Mouse (Mus musculus) neural tube, embryonic 13.5 days (tissue): ENCODE data around the gene Ttc7. TPM values are rescaled to one million over a fixed set of nuclear protein-coding genes. Genes with fewer than 3 reads are reported as not detected.
A peak's percentile ranks its signal among the peaks of the same experiment; 100 is the strongest.

Source experiments
- ATAC-seq: fragments of 200-750 bp; cut with Nextera tagmentation; 2 replicates; pipeline ENCODE4 v1.8.0; 2017; ENCODE audit warnings: low read depth, mild to moderate bottlenecking, moderate TSS enrichment, moderate library complexity
- H3K27ac ChIP-seq: fragments of 300-500 bp; sonication (generic); replicated peaks from 2 replicates; pipeline ENCODE4 v1.5.1; 2015; ENCODE audit warnings: moderate library complexity, mild to moderate bottlenecking, inconsistent platforms
- H3K27me3 ChIP-seq: fragments of 300-500 bp; sonication (generic); 2 replicates; pipeline ENCODE4 v1.6.1; 2015; ENCODE audit warnings: mild to moderate bottlenecking, inconsistent platforms
- H3K36me3 ChIP-seq: fragments of 300-500 bp; sonication (generic); 2 replicates; pipeline ENCODE4 v1.6.1; 2015; ENCODE audit warnings: mild to moderate bottlenecking, inconsistent platforms
- H3K4me1 ChIP-seq: fragments of 300-500 bp; sonication (generic); replicated peaks from 2 replicates; pipeline ENCODE4 v1.6.1; 2015; ENCODE audit warnings: inconsistent platforms
- H3K4me2 ChIP-seq: fragments of 300-500 bp; sonication (generic); 2 replicates; pipeline ENCODE4 v1.6.1; 2015; ENCODE audit warnings: inconsistent platforms, mild to moderate bottlenecking, moderate library complexity
- H3K4me3 ChIP-seq: fragments of 300-500 bp; sonication (generic); 2 replicates; pipeline ENCODE4 v1.5.1; 2015; ENCODE audit warnings: mild to moderate bottlenecking, inconsistent platforms
- H3K9ac ChIP-seq: fragments of 300-500 bp; sonication (generic); 2 replicates; pipeline ENCODE4 v1.6.1; 2015; ENCODE audit warnings: moderate library complexity, mild to moderate bottlenecking, inconsistent platforms
- H3K9me3 ChIP-seq: fragments of 300-500 bp; sonication (generic); 2 replicates; pipeline ENCODE4 v1.6.1; 2016; ENCODE audit warnings: inconsistent platforms
- WGBS: fragments of 180-500 bp; shearing (Covaris S2); methylation state at CpG from one replicate; pipeline ENCODE4 v1.1.7; 2015; 5-methylcytosine and 5-hydroxymethylcytosine counted together
- polyA plus RNA-seq: library from polyadenylated mRNA; unstranded; fragments of >200 nt; fragmentation: Nextera tagmentation; extraction: Ambion mirVana; gene quantifications from 2 replicates; pipeline ENCODE4 v1.2.1, GENCODE M21; 2015

Ttc7 gene
- polyA plus RNA-seq, 1 experiment from 2014 or later, result 4.9 TPM

- no peak overlapping the region for H3K27ac ChIP-seq
- WGBS, result 71% methylated on average over 8 of the region's 8 CpGs
Observed at GRCm38 (mm10) chr17:87365268-87365667, 82.6 kb downstream of the Ttc7 start.

GRCm38 (mm10) chr17:87366520-87366919, 83.8 kb downstream of the Ttc7 start:
- H3K9me3 ChIP-seq, result no peaks in the 10 kb centered on the region
- no peaks in the 10 kb centered on the region for H3K36me3 ChIP-seq
- no peak overlapping the region for H3K9ac ChIP-seq
- H3K27ac ChIP-seq, result no peak overlapping the region
- no peaks in the 10 kb centered on the region for H3K27me3 ChIP-seq
- no peak for ATAC-seq
- no peak overlapping the region for H3K4me3 ChIP-seq
- WGBS, result 17% methylated on average over 2 of the region's 2 CpGs
- peaks cover 41% of the 10 kb centered on the region for H3K4me1 ChIP-seq
- no peak overlapping the region for H3K4me2 ChIP-seq

More at GRCm38 (mm10) chr17:87365268-87365667, 82.6 kb downstream of the Ttc7 start:
- Histone ChIP-seq H3K9me3 (no peaks in the 10 kb centered on the region), H3K4me3 (no peak overlapping the region), H3K4me1 (peaks cover 46% of the 10 kb centered on the region), H3K9ac (no peak overlapping the region), H3K36me3 (no peaks in the 10 kb centered on the region), H3K27me3 (no peaks in the 10 kb centered on the region), H3K4me2 (no peak overlapping the region)
- ATAC-seq, result no peak

GRCm38 (mm10) chr17:87367228-87367627, 84.5 kb downstream of the Ttc7 start:
- Histone ChIP-seq H3K4me2 (no peak overlapping the region), H3K27me3 (no peaks in the 10 kb centered on the region), H3K4me1 (peaks cover 47% of the 10 kb centered on the region), H3K27ac (peak overlapping the region; percentile 52), H3K36me3 (no peaks in the 10 kb centered on the region), H3K4me3 (no peak overlapping the region), H3K9ac (0 out of 2 replicates have a peak overlapping the region, but pooled peaks have one; percentile 8), H3K9me3 (no peaks in the 10 kb centered on the region)
- WGBS, result 44% methylated on average over 4 of the region's 4 CpGs
- no peak for ATAC-seq

GRCm38 (mm10) chr17:87367640-87368039, 85.0 kb downstream of the Ttc7 start:
- H3K9ac ChIP-seq, result no peak overlapping the region
- H3K27me3 ChIP-seq, result no peaks in the 10 kb centered on the region
- H3K36me3 ChIP-seq, result no peaks in the 10 kb centered on the region
- no peaks in the 10 kb centered on the region for H3K9me3 ChIP-seq
- 56% methylated on average over 3 of the region's 3 CpGs for WGBS
- H3K4me3 ChIP-seq, result no peak overlapping the region
- H3K4me2 ChIP-seq, result no peak overlapping the region
- peak; percentile 51 for ATAC-seq
- H3K27ac ChIP-seq, result peak overlapping the region; percentile 52
- peaks cover 51% of the 10 kb centered on the region for H3K4me1 ChIP-seq

GRCm38 (mm10) chr17:87368481-87368880, 85.8 kb downstream of the Ttc7 start:
- Histone ChIP-seq H3K4me1 (peaks cover 53% of the 10 kb centered on the region), H3K4me3 (no peak overlapping the region), H3K27ac (no peak overlapping the region; the same call in 1 of the 2 replicates), H3K9me3 (no peaks in the 10 kb centered on the region), H3K4me2 (no peak overlapping the region), H3K27me3 (no peaks in the 10 kb centered on the region), H3K36me3 (no peaks in the 10 kb centered on the region), H3K9ac (no peak overlapping the region)
- 82% methylated on average over 10 of the region's 10 CpGs for WGBS
- ATAC-seq, result no peak

- no peak overlapping the region for H3K9ac ChIP-seq
- no peaks in the 10 kb centered on the region for H3K36me3 ChIP-seq
- H3K4me1 ChIP-seq, result peaks cover 53% of the 10 kb centered on the region
- WGBS, result 72% methylated on average over 18 of the region's 18 CpGs
- H3K27ac ChIP-seq, result no peak overlapping the region
- no peak overlapping the region for H3K4me3 ChIP-seq
- H3K9me3 ChIP-seq, result no peaks in the 10 kb centered on the region
- H3K27me3 ChIP-seq, result no peaks in the 10 kb centered on the region
- no peak overlapping the region for H3K4me2 ChIP-seq
- ATAC-seq, result no peak
Observed at GRCm38 (mm10) chr17:87369270-87369759, 86.6 kb downstream of the Ttc7 start.

GRCm38 (mm10) chr17:87372189-87372588, 89.5 kb downstream of the Ttc7 start:
- Histone ChIP-seq H3K27ac (peak overlapping the region; percentile 64), H3K4me1 (peaks cover 58% of the 10 kb centered on the region), H3K4me2 (no peak overlapping the region), H3K9me3 (no peaks in the 10 kb centered on the region), H3K27me3 (no peaks in the 10 kb centered on the region), H3K4me3 (no peak overlapping the region), H3K9ac (no peak overlapping the region), H3K36me3 (no peaks in the 10 kb centered on the region)
- WGBS, result 55% methylated on average over 7 of the region's 7 CpGs
- no peak for ATAC-seq

- no peak overlapping the region for H3K27ac ChIP-seq
- no peaks in the 10 kb centered on the region for H3K9me3 ChIP-seq
- 87% methylated on average over 9 of the region's 9 CpGs for WGBS
- no peak for ATAC-seq
- H3K9ac ChIP-seq, result no peak overlapping the region
- H3K36me3 ChIP-seq, result no peaks in the 10 kb centered on the region
- H3K4me3 ChIP-seq, result no peak overlapping the region
- peaks cover 58% of the 10 kb centered on the region for H3K4me1 ChIP-seq
- no peaks in the 10 kb centered on the region for H3K27me3 ChIP-seq
- no peak overlapping the region for H3K4me2 ChIP-seq
Observed at GRCm38 (mm10) chr17:87373327-87373726, 90.6 kb downstream of the Ttc7 start.

GRCm38 (mm10) chr17:87375941-87376511, 93.3 kb downstream of the Ttc7 start:
- ATAC-seq, result no peak
- no peaks in the 10 kb centered on the region for H3K36me3 ChIP-seq
- H3K9me3 ChIP-seq, result no peaks in the 10 kb centered on the region
- H3K27ac ChIP-seq, result peak overlapping the region; percentile 46; the same call in 1 of the 2 replicates
- no peaks in the 10 kb centered on the region for H3K27me3 ChIP-seq
- no peak overlapping the region for H3K4me2 ChIP-seq
- H3K4me1 ChIP-seq, result peaks cover 68% of the 10 kb centered on the region
- H3K9ac ChIP-seq, result no peak overlapping the region
- WGBS, result 48% methylated on average over 10 of the region's 10 CpGs
- H3K4me3 ChIP-seq, result no peak overlapping the region

GRCm38 (mm10) chr17:87376831-87377471, 94.3 kb downstream of the Ttc7 start:
- Histone ChIP-seq H3K4me1 (peaks cover 62% of the 10 kb centered on the region), H3K27me3 (no peaks in the 10 kb centered on the region), H3K4me3 (no peak overlapping the region), H3K4me2 (no peak overlapping the region), H3K27ac (0 out of 2 replicates have a peak overlapping the region, but pooled peaks have one; percentile 38), H3K9me3 (no peaks in the 10 kb centered on the region), H3K36me3 (no peaks in the 10 kb centered on the region), H3K9ac (no peak overlapping the region)
- no peak for ATAC-seq
- WGBS, result 79% methylated on average over 6 of the region's 6 CpGs

- Histone ChIP-seq H3K9ac (no peak overlapping the region), H3K36me3 (no peaks in the 10 kb centered on the region), H3K4me2 (no peak overlapping the region), H3K9me3 (no peaks in the 10 kb centered on the region), H3K4me1 (peaks cover 57% of the 10 kb centered on the region), H3K27ac (peak overlapping the region; percentile 49; the same call in 1 of the 2 replicates), H3K27me3 (no peaks in the 10 kb centered on the region), H3K4me3 (no peak overlapping the region)
- ATAC-seq, result no peak
- 58% methylated on average over 6 of the region's 6 CpGs for WGBS
Observed at GRCm38 (mm10) chr17:87377536-87377935, 94.8 kb downstream of the Ttc7 start.

GRCm38 (mm10) chr17:87378354-87379159, 95.9 kb downstream of the Ttc7 start:
- no peaks in the 10 kb centered on the region for H3K36me3 ChIP-seq
- no peak overlapping the region for H3K9ac ChIP-seq
- no peak overlapping the region for H3K4me3 ChIP-seq
- H3K27me3 ChIP-seq, result no peaks in the 10 kb centered on the region
- WGBS, result 28% methylated on average over 16 of the region's 16 CpGs
- ATAC-seq, result peak; percentile 62
- H3K9me3 ChIP-seq, result no peaks in the 10 kb centered on the region
- H3K27ac ChIP-seq, result peak overlapping the region; percentile 80
- peaks cover 54% of the 10 kb centered on the region for H3K4me1 ChIP-seq
- H3K4me2 ChIP-seq, result no peak overlapping the region
